Mouse (Mus musculus) retina, postnatal 1 day (tissue): ENCODE measurements around the gene Slc48a1.

Source experiments
- DNase-seq: peaks from one replicate; pipeline ENCODE4 v3.0.0-alpha.2; 2012

The Slc48a1 gene

DNA sequence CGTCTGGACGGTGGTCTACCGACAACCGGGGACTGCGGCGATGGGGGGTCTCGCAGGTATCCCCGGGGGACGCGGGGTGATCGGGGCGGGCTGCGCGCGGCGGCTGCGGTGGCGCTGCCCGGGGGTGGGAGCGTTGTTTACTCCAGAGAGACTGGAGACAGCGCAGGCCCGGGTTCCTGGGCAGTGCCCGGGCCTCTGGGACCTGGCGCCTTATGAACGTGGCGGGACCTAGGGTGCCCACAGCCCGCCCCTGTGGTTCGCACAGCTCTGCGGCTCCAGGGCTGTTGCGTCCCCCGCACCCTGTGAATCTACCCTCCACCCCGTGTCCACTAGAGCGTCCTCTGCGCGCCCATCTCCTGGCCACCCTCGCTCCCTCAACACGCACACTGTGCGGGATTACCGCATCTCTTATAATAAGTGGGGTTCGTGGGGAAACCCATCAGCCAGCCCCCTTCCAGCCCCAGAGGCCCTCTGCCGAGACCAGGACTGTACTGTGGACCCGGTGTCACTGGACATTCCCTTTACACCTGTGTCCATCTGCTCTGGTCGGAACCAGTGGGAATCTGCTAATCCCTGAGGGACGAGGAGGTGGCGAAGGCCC lies 6.3 kb downstream of the Slc48a1 start:
- DNase-seq: no peak

DNA sequence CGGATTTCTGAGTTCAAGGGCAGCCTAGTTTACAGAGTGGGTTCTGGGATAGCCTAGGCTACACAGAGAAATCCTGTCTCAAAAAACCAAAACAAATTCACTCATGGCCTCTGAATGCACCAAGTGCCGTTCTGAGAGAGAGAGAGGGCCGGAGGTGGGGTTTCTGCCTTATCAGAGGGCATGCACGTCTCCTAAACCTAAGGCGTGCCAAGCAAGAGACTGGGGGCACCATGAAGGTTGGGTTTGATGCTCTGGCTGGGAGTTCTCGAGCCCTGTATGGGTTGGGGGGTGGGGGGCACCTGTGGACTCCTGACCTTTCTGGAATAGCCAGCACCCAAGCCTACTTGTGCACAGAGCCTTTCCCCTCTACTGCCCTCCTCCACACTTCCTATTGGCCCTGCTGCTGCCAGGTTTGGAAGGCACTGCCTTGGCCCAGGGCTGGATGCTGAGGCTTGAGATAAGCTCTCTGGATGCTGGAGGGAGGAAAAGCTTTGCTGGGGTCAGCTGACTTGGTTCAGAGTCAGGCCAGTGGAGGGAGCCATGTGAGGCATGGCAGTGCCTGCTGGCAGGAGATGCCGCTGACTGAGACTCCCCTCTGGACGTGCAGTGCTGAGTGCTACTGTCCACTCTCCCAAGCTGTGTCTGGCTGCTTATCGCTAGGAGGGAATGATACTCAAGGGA lies 7.6 kb downstream of the Slc48a1 start:
- DNase-seq: no peak

DNA sequence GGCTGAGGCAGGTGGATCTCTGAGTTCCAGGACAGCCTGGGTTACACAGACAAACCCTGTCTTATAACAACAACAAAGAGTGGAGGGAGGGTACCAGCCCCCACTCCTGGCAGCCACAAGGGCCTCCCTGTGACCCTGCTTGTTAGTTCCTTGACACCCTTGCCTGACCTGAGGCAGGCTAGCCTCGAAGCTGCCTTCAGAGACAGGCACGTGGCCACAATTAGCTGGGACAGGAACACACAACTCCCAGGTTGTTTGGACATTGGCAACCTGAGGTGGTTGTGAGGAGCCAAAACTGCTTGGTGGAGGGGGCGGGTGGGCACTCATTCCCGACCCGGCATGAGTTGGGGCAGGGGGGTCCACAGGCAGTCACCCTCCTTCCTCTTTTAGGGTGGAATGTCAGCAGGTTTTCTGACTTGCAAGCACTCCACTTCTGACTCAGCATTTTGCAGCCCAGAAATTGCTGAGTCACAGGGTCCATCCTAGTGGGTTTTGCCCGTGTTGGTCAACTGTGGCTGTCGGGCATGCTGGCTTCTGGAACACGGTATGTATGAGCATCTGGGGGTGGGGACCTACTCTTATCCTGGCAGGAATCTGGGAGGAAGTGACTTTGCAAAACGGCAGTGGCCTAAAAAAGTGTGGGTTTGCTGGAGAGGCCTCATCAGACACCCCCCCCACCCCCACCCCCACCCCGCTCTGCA lies 8.2 kb downstream of the Slc48a1 start:
- DNase-seq: peak; percentile 41

DNA sequence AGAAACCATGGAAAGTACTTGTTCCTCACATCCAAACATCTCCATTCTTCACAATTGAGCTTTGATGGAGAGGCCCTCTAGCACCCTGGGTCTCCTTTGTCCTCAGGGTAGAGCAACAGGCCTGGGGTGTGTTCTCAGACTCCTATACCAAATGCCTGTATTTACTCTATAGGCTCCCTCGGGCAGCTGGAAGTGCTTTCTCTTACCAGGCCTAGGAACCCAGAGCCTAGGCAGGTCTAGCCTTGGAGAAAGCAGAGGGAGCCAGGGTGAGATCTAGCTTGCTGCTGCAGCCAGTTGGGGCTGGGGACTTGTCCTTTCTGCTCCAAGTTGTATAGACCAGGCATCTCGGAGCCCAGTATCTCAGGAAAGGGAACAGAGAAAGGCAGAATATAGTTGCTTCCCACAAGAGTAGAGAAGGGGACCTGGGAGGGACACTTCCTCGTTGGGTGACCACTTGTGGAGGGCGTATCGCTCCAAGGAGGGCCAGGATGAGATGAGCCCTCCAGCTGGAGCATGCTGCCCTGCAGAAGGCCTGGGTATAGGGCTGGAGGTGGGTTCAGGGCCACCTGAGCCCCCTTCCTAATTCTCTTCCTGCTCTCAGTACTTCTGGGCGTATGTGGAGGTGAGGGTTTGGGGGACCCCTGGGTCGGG lies 9.0 kb downstream of the Slc48a1 start:
- DNase-seq: no peak

DNA sequence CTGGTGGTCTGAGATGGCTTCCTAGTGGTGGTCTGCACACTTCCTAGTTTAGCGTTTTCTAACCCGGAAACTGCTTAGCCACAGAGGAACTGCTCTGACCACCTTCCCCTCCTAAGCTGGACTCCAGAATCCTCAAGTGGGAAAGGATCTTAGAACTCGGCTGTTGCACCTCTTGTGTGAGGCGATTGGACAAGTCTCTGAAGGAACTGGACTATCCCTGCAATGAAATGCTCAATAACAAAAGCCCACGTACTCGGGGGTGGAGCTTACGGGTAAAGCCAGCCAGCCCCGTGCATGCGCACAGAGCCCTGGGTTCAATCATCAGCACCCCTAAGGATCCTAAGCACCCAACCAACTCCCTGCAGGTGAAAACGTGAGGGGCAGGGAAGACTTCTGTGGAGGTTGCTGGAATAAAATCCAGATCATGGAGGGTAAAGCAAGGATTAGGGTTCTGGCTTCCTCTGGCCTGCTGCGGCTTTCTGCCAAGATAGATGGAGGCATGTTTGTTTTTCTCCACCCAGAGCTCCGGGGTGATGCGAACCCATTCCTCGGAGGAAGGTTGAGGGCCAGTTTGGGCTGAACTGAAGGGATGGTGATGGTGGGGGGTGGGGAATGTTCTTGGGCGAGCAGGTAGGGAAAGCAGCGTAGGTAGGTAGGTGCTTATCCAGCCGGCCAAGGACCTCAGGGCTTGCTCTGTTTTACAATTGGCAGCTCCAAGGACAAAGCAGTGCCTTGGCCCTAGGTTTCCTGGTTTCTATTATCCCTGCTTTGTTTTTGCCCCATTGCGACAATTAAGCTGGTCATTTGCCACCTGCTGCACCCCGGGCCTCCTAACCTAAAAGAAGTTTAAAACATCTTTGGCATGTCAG lies 9.7 kb downstream of the Slc48a1 start:
- DNase-seq: no peak

DNA sequence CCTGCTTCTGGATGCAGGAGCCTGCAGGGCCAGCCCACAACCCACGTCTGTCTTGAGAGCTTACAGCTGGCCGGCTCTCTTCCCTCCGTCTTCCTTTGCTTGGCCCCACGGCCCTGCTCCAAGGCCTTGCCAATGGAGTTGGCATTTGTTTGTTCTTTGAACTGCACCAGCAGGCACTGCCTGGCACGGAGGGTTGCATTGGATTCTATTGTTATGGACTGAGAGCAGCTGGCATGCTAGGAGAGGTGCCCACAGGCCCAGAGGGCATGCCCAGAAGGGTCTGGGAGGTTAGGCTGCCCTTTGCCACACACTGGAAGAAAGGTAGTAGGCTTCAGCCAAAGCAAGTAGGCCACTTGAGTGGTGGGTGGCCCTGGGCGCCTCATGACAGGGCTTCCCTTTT lies 10.5 kb downstream of the Slc48a1 start:
- DNase-seq: no peak

DNA sequence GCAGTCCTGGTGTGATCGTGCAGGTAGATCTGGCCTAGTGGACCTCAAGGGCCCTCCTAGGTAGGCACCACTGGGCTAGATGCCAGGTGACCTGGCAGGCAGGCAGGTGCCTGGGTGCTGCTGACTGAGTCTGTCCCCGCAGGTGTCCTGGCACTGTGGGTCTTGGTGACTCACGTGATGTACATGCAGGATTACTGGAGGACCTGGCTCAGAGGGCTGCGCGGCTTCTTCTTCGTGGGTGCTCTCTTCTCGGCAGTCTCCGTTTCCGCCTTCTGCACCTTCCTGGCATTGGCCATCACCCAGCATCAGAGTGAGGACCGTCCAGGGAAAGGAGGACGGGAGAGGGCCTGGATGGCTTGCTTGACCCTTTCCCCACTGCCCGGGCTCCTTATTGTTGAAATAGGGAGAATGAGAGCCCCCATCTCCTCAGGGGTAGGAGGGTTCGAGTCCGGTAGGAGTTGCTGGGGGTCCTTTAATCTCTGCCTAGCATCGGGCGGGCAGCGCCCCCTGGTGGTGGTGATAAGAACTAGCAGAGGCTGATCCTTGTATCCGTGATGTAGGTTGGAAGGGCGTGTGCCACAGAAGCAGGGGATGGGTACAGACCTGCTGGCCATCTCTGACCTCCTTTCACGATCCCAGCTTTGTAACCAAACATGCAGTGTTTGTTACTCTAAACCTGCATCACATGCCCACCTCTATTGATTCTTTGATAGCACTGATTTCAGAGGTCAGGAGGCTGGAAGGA lies 11.6 kb downstream of the Slc48a1 start:
- peak; percentile 80 for DNase-seq

DNA sequence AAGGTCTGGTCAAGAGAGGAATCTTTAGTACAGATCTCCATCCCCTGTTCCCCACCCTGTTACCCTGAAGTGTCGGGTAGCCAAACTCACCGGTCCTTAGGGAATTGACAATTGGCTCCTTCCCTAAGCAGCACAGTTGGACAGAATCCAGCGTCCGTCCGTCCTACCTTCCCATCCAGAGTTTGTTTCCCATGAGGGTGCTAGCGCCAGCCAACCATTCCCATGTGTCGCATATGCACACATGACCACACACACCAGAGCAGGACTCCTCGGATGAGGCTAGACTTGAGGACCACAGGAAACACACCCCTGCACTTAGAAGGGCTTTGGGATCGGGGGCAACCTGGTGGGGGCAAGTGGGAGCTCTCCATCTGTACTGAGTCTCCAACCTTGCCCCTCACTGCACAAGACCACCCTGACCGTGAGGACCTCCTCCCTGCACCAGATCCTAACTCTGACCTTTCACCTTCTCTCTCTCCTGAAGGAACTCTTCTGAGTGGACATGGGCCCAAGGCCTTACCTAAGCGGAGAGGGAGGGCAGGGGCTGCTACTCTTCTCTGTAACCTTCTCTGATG lies 12.9 kb downstream of the Slc48a1 start:
- no peak for DNase-seq

DNA sequence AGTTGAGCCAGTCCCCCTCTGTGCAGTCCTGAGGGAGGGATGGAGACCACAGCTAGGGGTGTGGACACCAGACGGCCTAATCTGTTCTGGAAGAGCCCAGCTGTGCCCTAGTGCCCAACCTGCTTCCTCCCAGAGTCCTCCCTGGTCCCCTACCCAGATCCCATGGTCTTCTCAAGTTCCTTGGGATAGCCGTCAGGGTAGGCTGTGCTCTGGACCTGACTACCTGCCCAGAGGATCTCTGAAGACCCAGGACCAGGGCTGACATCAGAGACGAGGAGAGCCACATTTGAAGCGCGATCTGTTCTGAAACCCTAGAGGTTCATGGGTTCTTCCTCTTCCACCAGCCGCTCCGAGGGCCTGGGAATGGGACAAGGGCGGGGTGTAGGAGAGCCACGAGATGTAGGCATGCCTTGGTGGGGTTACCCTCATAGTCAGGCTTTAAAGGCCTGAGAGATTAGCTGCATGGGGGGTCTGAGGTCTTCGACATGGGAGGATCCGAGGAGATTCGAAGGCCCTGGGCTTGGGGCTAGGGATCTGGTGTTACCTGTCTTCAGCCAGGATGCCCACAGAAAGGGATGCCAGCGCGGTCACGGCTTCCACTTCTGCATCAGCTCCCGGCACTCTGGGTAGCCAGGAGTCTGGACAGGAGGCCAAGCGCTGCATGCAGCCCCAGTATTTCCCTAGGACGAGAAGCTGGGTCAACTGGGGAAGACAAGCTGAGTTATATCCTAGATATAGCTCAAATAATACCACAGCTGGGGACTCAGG lies 15.2 kb downstream of the Slc48a1 start:
- no peak for DNase-seq

DNA sequence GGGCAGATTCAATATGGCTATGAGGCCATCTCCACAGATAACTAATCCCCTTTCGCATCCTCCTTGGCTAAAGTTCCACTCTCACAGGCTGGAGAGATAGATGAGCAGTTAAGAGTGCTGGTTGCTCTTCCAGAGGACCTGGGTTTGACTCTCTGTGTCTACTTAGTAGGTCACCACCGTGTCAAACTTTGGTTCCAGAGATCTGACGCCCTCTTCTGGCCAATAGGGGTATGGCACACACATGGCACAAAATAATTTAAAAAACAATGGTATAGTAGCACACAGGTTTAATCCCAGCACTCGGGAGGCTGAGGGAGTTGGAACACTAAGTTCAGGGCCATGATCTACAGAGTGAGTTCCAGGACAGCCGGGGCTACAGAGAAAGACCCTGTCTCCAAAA lies 15.9 kb downstream of the Slc48a1 start:
- no peak for DNase-seq

DNA sequence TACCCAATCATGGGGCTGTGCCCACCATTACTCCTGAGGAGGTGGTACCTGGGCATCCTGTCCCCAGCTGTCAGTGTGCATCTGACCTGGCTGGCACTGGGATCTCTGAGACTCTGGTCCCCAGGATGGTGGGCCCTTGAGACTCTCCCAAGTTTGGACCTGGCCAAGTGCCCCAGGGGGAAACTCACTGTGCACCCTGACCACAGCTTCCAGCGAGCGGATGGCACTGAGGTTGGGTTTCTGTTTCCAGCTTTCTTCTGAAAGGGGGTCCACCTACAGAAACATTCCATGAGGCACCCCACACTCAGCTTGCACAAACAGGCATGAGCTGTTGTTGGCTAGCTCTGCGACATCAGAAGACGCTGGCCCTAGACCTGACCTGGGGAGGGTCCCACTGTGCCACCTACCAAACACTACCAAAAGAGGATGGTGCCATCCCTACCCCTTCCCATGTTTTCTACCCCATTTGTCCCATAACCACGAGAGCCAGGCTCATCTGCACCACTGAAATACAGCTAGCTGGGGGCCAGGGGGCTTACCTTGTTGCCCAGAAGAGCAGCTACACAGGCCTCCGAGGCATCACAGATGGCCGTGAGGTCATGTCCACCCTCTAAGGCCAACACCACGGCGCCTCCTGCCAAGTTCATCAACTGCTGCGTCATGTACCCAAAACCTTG lies 17.4 kb downstream of the Slc48a1 start:
- no peak for DNase-seq

DNA sequence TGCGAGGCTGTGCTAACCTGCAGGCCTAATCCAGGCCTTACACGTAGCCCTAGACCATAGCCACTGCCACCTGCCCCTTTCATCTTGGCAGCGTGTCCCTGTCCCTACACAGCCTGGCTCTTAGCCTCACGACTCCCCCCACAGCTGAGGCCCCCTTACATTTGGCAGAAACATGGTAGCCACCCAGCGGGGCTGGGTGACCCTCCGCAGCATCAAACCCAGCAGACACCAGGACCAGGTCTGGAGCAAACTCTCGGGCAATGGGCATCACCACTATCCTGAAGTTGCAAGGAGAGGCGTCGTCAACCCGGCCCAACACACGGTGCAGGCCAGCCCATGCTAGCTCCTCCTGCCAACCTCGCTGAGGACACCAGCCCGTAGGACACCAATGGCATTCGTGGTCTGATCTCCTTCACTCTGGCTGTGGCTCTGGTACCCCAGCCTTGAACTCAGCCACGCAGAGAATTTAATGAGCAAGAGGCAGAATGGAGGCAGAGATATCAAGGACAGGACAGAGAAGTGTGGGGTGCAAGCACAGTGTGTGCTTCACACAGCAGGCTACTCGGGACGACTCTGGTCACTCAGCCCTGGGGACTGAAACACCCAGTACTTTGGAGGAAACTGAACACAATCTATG lies 18.5 kb downstream of the Slc48a1 start:
- DNase-seq: no peak

DNA sequence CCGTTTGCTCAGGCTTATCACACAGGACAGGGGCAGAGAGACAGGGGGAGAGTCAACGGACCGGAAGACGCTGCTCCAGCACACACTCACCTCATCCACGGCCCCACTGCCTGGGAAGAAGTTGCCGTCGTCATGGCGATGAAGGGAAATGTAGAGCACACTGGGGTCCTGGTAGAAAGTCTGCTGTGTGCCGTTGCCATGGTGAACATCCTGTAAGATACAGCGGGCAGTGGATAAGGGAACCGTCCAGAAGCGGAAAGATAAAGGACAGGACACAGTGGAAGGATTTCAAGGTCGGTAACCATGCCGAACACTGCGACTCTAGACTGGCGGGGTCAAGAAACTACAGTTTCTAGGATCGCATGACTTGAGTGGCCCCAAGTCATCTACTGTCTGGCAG lies 19.8 kb downstream of the Slc48a1 start:
- DNase-seq: peak; percentile 79

DNA sequence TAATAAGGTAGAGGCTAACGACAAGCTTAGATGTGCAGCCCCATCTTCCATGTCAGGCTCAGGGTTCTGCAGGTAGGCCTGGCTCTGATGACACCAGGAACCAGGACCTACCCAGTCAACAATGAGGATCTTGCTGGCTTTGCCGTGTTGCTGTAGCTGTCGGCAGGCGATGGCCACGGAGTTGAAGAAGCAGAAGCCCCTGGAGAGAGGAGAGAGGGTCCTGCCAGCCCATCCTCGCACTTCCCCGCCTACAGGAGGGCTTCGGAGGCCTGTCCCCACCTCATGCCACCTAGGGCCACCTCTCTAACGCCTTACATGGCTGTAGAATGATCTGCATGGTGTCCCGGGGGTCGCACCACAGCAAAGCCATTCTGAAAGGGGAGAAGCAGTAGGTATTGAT lies 21.1 kb downstream of the Slc48a1 start:
- no peak for DNase-seq

DNA sequence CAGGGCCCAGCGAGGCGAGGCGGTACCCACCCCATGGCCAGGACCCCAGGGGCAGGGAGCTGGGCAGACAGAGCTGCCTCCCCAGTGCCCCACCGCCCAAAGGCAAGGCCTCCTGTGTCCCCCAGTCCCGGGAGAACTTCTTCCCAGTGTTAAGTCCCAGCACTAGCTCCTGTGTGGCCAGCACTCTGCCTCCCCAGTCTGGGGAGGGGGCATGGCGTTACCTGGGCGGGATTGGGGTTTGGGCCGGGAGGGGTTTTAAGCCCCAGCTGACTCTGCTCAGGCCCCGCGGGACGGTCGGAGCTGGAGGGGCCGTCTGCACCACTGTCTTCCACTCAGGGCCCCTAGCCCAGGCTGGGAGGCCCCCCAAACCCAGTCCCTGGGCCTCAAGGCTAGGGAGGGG lies 22.5 kb downstream of the Slc48a1 start:
- no peak for DNase-seq

DNA sequence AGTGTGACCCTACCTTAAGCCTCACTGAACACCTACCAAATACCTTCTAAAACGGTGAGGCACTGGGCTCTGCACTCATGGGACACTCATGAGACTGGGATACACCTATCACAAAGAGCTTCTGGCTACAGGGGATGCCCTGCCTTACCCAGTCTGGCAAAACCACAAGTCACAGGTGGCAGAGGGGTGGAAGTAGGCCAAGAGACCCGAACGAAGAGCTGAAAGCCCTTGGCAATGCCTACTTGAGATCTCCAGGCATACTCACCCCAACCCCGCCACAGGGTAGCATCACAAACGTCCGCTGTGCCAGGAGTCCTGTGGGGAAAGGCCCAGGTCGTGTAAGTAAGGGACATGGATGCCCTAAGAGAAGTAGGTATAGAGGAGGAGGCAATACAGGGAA lies 23.5 kb downstream of the Slc48a1 start:
- DNase-seq: no peak

DNA sequence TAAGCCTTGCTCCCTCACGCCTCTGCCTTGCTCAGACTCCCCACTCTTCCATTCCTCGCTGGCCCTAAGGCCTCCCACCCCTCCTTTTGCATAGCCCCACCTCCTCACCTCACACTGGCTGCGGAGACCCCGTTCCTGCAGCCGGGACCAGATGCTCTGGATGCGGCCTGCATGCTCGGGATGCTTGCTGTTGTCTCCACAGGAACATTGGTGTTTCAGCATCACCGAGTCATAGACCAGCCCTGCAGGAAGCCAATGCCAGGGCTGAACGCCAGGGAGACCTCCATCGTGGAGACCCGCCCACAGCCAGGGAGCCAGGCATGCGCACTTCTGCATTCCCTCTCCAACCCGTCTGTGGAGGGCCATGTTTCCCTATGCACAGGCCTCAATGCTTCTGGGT lies 24.3 kb downstream of the Slc48a1 start:
- DNase-seq: peak; percentile 65

DNA sequence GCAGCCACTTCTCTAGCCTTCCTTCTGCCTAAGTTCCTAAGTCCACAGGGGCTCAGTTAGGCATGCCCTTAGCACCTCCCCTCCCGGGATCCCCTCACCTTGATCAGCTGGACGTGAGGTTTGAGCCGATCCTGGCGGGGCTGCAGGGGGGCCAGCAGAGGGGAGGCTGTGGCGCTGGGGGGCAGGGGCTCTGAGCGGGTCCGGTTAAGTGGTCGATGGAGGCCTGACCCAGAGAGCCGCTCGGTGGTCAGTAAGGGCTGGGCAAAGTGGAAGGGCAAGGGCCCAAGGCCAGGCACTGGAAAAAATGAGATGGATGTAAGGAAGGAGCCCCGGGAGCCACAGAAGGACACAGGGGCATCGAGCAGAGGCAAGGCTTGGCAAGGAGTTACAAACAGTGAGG lies 29.5 kb downstream of the Slc48a1 start:
- no peak for DNase-seq

DNA sequence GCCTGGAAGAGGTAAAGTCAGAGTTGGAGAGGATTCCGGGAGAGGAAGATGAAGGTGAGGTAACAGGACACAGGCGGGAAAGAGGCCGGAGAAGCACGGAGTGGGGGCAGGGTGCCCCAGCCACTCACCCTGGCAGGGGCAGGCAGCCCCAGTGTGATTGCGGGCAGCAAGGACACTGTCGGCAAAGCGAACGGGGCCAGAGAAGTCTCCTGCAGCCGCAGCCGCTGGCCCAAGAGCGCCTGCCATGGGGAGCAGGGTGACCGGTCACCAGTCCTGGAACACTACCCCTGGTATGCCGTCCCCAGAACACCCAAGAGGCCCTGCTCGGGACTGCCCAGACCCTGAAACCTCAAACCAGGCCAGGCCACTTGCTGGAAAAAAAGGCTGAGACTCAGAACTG lies 30.2 kb downstream of the Slc48a1 start:
- no peak for DNase-seq

DNA sequence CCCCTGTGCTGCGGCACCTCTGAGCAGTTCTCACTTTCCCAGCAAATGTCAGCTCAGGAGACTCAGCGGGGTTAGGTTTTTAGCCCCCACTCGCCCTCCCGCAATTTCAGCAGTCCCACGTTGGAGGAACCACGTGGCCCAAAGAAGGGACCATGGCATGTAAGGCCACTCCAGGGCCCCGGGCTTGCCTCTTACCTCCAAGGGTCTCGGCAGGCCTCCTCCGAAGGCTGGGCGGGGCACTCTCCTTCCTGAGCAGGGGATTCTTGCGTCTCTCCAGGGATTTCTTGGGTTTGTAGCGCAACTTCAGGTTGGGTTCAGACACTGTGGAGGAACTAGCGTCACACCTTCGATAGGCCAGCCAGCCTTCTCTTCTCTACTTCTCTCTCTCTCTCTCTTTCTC lies 30.9 kb downstream of the Slc48a1 start:
- no peak for DNase-seq
